Mouse (Mus musculus) forebrain, embryonic 10.5 days (tissue): ENCODE measurements around the gene Rnf17. TPM values are rescaled to one million over a fixed set of nuclear protein-coding genes. Genes with fewer than 3 reads are reported as not detected.

Experiments
- DNase-seq: peaks from one replicate; pipeline ENCODE4 v3.0.0-alpha.2; 2017; ENCODE audit warnings: low spot score; ENCODE audit errors: extremely low spot score
- H3K27ac ChIP-seq: fragments of 300-500 bp; sonication (generic); 2 replicates; pipeline ENCODE4 v1.5.1; 2016; ENCODE audit warnings: mild to moderate bottlenecking
- H3K27me3 ChIP-seq: fragments of 300-500 bp; sonication (generic); 2 replicates; pipeline ENCODE4 v1.6.1; 2016; ENCODE audit warnings: mild to moderate bottlenecking; ENCODE audit not compliant: poor library complexity, severe bottlenecking
- H3K36me3 ChIP-seq: fragments of 300-500 bp; sonication (generic); replicated peaks from 2 replicates; pipeline ENCODE4 v1.6.1; 2016; ENCODE audit warnings: mild to moderate bottlenecking, moderate library complexity
- H3K4me1 ChIP-seq: fragments of 300-500 bp; sonication (generic); 2 replicates; pipeline ENCODE4 v1.6.1; 2016
- H3K4me3 ChIP-seq: fragments of 300-500 bp; sonication (generic); 2 replicates; pipeline ENCODE4 v1.5.1; 2016; ENCODE audit warnings: mild to moderate bottlenecking, moderate library complexity
- H3K9me3 ChIP-seq: fragments of 300-500 bp; sonication (generic); 2 replicates; pipeline ENCODE4 v1.6.1; 2016; ENCODE audit warnings: mild to moderate bottlenecking, moderate library complexity
- WGBS: fragments of 180-500 bp; shearing (Covaris S2); methylation state at CpG from one replicate; pipeline ENCODE4 v1.1.7; 2016; 5-methylcytosine and 5-hydroxymethylcytosine counted together
- polyA plus RNA-seq: library from polyadenylated mRNA; unstranded; fragments of >200 nt; fragmentation: Nextera tagmentation; extraction: Ambion mirVana; gene quantifications from 2 replicates; pipeline ENCODE4 v1.2.1, GENCODE M21; 2016

The Rnf17 gene
- polyA plus RNA-seq, 1 experiment from 2014 or later, result 1.8 TPM

DNA sequence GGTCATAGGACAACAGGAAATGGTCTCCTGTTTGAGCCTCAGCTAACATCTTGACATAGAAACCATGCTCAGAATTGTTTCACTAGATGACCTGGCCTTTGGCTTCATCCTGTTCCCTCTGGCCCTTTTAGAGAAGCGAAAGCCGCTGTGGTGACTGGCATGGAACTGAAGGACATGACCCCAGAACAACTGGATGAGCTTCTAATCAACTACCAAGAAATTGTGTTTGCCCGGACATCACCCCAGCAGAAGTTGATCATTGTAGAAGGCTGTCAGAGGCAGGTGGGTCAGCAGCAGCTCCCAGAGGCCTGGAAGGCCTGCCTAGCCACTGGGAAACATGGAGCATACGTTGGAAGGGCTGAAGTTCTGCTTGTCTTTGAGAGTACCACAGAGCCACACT lies 20.0 kb upstream of the Rnf17 start:
- no peak overlapping the region for H3K27ac ChIP-seq
- no peaks in the 10 kb centered on the region for H3K4me1 ChIP-seq
- 86% methylated on average over 4 of the region's 4 CpGs for WGBS
- no peak overlapping the region for H3K4me3 ChIP-seq
- no peaks in the 10 kb centered on the region for H3K36me3 ChIP-seq
- no peaks in the 10 kb centered on the region for H3K9me3 ChIP-seq
- H3K27me3 ChIP-seq, result no peaks in the 10 kb centered on the region
- no peak for DNase-seq

DNA sequence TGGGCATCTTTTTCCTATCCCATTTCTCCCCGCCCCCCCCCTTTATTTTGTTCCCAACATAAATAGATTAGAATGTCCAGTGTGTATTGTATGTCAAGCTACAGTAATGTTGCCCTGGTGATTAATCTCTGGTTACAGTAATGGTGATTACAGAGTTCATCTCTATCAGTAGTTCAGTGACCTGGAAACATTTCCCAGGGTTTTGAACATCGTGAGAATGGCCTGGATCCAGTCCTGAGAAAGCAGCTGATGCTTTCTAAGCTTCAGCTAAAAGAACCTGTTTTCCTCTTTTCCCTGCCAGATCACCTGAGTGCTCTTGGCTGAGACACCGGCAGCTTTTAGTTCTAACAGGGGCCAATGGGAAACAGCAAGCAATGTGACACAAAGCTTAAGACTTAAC lies 12.1 kb upstream of the Rnf17 start:
- no peak overlapping the region for H3K27ac ChIP-seq
- no peak overlapping the region for H3K4me3 ChIP-seq
- H3K9me3 ChIP-seq, result no peaks in the 10 kb centered on the region
- H3K36me3 ChIP-seq, result no peaks in the 10 kb centered on the region
- H3K27me3 ChIP-seq, result no peaks in the 10 kb centered on the region
- H3K4me1 ChIP-seq, result peaks cover 12% of the 10 kb centered on the region
- 78% methylated on average over 3 of the region's 3 CpGs for WGBS
- DNase-seq, result peak; percentile 8

DNA sequence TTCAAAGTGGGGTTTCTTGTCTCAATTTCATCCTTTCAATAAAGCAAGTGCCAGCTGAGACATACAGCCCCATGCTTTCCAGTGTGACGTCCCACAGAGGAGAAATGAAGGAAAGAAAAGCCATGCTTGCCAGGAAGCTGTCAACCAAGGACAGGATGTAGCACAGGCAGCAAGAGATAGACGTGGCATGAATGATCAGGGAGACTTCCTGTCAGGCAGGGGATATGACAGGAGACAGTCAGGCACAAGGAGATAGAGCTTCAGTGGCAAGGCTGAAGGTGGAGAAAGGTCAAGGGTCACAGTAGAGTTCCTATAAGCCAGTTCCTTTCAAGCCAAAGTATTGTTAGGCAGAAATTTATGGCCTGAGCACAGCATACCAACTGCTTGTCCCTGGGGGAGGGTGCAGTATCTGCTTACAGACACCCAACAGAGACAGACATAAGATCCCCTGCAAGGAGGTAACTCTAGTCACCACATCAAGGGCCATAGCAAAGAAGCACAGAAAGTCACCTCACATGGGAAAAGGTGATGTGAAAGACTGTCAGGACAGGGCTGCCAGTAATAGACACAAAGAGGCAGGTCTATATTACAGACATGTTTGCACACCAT lies 8.6 kb upstream of the Rnf17 start:
- Histone ChIP-seq H3K9me3 (no peaks in the 10 kb centered on the region), H3K4me1 (peaks cover 12% of the 10 kb centered on the region), H3K27ac (0 out of 2 replicates have a peak overlapping the region, but pooled peaks have one; percentile 20), H3K4me3 (no peak overlapping the region), H3K27me3 (no peaks in the 10 kb centered on the region), H3K36me3 (no peaks in the 10 kb centered on the region)
- WGBS, result 54% methylated on average over 2 of the region's 2 CpGs
- DNase-seq, result no peak

DNA sequence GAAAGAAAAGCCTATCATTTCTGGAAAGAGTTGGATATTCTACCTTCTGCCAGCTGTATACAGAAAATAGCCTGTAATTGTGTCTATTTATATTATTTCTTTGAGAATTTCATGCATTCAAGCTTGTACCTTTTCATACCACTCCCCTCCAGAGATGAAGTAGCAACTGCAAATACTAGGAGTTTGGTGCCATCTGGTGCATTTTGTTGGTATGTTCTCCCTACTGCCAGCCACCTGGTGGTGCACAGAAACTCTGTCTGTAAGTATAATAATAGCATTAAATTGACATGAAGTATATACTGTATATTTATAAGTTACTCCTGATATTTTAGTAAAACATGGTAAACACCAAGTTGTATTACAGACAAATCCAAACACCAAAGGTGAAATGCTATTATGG lies 4.4 kb upstream of the Rnf17 start:
- H3K27me3 ChIP-seq, result no peaks in the 10 kb centered on the region
- H3K36me3 ChIP-seq, result no peaks in the 10 kb centered on the region
- no peaks in the 10 kb centered on the region; the same call in 1 of the 2 replicates for H3K9me3 ChIP-seq
- DNase-seq, result no peak
- H3K4me1 ChIP-seq, result peaks cover 12% of the 10 kb centered on the region
- H3K4me3 ChIP-seq, result no peak overlapping the region
- no peak overlapping the region for H3K27ac ChIP-seq

- Histone ChIP-seq H3K36me3 (no peaks in the 10 kb centered on the region), H3K4me1 (0 out of 2 replicates have a peak, but pooled peaks cover 3% of the 10 kb centered on the region), H3K9me3 (no peaks in the 10 kb centered on the region; the same call in 1 of the 2 replicates), H3K4me3 (no peak overlapping the region), H3K27me3 (no peaks in the 10 kb centered on the region), H3K27ac (no peak overlapping the region)
- no peak for DNase-seq
- WGBS, result 95% methylated on average over 2 of the region's 2 CpGs
These were observed 643 bp downstream of the Rnf17 start for GRCm38 (mm10) chr14:56403072-56403375.

DNA sequence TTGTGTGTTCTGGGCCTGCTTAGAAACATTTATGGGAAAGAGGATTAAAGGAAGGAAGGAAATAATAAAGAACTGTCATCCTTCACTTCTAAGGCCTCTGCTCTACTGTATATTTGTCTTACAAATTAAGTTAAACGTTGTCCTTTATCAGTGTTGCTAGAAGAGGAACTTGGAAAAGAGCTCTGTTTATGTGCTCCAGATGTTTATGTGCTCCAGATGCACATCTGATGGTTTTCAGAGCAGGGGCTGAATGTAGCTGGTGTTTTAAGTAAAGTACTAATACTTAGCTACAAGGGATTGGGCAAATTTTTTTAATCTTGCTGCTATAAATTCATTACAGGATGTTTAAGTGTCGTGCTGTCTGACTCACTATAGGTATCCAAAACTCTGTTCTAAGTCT lies 59.7 kb downstream of the Rnf17 start:
- no peaks in the 10 kb centered on the region for H3K4me1 ChIP-seq
- H3K27ac ChIP-seq, result no peak overlapping the region
- no peaks in the 10 kb centered on the region for H3K9me3 ChIP-seq
- WGBS, result 77% methylated on average over 2 of the region's 2 CpGs
- no peak for DNase-seq
- H3K27me3 ChIP-seq, result no peaks in the 10 kb centered on the region
- H3K4me3 ChIP-seq, result no peak overlapping the region
- H3K36me3 ChIP-seq, result no peaks in the 10 kb centered on the region

DNA sequence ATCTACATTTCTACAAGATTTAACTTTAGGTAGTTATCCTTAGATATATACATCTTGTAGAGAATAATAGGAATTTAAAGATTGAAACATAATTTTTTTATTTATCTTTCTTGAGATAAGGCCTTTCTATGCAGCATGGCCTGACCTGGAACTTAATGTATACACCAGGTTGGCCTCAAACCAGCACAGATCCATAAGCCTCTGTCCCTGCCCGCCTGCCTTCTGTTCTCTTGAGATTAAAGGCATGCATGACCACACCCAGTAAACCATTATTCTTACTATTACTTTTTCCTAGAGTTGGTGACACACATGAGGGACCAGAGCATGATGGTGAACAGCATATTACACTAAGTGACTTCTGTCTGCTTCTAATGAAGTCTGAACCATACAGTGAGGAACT lies 60.3 kb downstream of the Rnf17 start:
- no peaks in the 10 kb centered on the region for H3K36me3 ChIP-seq
- no peak overlapping the region for H3K27ac ChIP-seq
- H3K27me3 ChIP-seq, result no peaks in the 10 kb centered on the region
- no peak for DNase-seq
- H3K4me1 ChIP-seq, result no peaks in the 10 kb centered on the region
- H3K4me3 ChIP-seq, result no peak overlapping the region
- no peaks in the 10 kb centered on the region for H3K9me3 ChIP-seq
- WGBS, result 91% methylated on average over 1 of the region's 1 CpGs

GRCm38 (mm10) chr14:56468145-56468544 lies 65.8 kb downstream of the Rnf17 start:
- WGBS, result 48% methylated on average over 1 of the region's 1 CpGs
- Histone ChIP-seq H3K27ac (no peak overlapping the region), H3K36me3 (no peaks in the 10 kb centered on the region), H3K4me3 (no peak overlapping the region), H3K9me3 (no peaks in the 10 kb centered on the region), H3K4me1 (no peaks in the 10 kb centered on the region), H3K27me3 (no peaks in the 10 kb centered on the region)
- no peak for DNase-seq

DNA sequence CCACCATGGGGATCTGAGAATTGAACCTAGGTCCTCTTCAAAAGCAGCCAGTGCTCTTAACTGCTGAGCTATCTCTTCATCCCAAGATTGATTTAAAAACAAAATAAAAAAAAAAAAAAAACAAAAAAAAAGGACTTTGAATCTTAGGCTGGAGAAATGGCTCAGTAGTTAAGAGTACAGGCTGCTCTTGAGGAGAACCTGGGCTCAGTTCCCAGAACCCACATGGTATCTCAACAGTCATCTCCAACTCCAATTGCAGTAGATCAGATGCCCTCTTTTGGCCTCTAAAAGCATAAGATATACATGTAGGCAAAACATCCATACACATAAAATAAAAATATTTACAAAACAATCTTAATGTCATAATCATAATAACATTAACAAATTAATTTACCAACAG lies 87.4 kb downstream of the Rnf17 start:
- Histone ChIP-seq H3K4me3 (no peak overlapping the region), H3K27ac (no peak overlapping the region), H3K9me3 (no peaks in the 10 kb centered on the region), H3K4me1 (no peaks in the 10 kb centered on the region), H3K36me3 (no peaks in the 10 kb centered on the region), H3K27me3 (no peaks in the 10 kb centered on the region)
- no peak for DNase-seq

DNA sequence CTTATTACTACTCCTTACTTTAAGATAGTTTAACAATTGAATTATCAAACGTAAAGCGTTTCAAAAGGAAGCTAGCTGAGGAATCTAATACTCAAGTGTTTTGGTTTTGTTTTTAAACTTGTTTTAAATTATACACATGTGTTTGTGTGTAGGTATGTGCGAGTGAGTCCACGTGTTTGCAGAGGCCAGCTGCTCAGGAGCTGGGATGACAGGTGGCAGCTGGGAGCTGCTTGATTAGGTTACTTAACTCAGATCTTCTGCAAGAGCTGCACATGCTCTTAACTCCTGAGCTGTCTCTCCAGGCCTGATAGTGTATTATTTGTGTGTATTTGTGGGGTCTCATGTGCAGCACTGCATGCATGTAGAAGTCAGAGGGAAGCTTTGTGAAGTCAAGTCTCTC lies 100.0 kb downstream of the Rnf17 start:
- H3K36me3 ChIP-seq, result no peaks in the 10 kb centered on the region
- H3K4me3 ChIP-seq, result no peak overlapping the region
- DNase-seq, result no peak
- WGBS, result 75% methylated on average over 4 of the region's 4 CpGs
- no peaks in the 10 kb centered on the region for H3K4me1 ChIP-seq
- no peaks in the 10 kb centered on the region for H3K27me3 ChIP-seq
- H3K9me3 ChIP-seq, result no peaks in the 10 kb centered on the region
- H3K27ac ChIP-seq, result no peak overlapping the region

- H3K27me3 ChIP-seq, result no peaks in the 10 kb centered on the region
- WGBS, result 77% methylated on average over 3 of the region's 3 CpGs
These were observed 104.4 kb downstream of the Rnf17 start for GRCm38 (mm10) chr14:56506743-56507142.

DNA sequence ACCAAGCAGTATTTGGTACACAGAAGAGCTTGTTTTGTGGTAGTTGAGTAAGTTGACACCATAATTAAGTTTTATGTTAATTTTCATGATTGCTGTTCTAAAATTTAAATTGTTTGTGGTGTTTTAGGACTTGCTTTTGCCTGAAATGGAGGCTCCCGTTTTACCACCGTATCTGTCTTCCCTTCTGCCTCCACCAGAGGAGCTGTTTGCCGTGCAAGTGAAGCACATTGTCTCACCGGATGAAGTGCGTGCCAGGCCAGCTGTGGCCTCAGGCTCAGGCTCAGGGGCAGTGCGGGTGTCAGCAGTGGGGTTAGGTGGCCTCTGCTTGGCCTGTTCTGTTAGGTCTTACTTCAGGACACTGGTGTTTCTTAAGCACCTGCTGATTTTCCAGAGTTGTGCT lies 109.7 kb downstream of the Rnf17 start:
- WGBS, result 26% methylated on average over 6 of the region's 6 CpGs
- peak; percentile 40 for DNase-seq
- H3K4me3 ChIP-seq, result no peak overlapping the region
- H3K9me3 ChIP-seq, result no peaks in the 10 kb centered on the region
- H3K4me1 ChIP-seq, result no peaks in the 10 kb centered on the region; the same call in 1 of the 2 replicates
- no peaks in the 10 kb centered on the region for H3K27me3 ChIP-seq
- no peak overlapping the region for H3K27ac ChIP-seq
- H3K36me3 ChIP-seq, result no peaks in the 10 kb centered on the region

More at GRCm38 (mm10) chr14:56506743-56507142, 104.4 kb downstream of the Rnf17 start:
- Histone ChIP-seq H3K9me3 (no peaks in the 10 kb centered on the region), H3K4me1 (no peaks in the 10 kb centered on the region), H3K36me3 (no peaks in the 10 kb centered on the region), H3K4me3 (no peak overlapping the region), H3K27ac (no peak overlapping the region)
- no peak for DNase-seq

GRCm38 (mm10) chr14:56514775-56515174 lies 112.4 kb downstream of the Rnf17 start:
- 87% methylated on average over 2 of the region's 2 CpGs for WGBS
- H3K27me3 ChIP-seq, result no peaks in the 10 kb centered on the region
- no peaks in the 10 kb centered on the region for H3K36me3 ChIP-seq
- DNase-seq, result no peak
- no peaks in the 10 kb centered on the region; the same call in 1 of the 2 replicates for H3K4me1 ChIP-seq
- H3K4me3 ChIP-seq, result no peak overlapping the region
- no peak overlapping the region for H3K27ac ChIP-seq
- no peaks in the 10 kb centered on the region for H3K9me3 ChIP-seq

DNA sequence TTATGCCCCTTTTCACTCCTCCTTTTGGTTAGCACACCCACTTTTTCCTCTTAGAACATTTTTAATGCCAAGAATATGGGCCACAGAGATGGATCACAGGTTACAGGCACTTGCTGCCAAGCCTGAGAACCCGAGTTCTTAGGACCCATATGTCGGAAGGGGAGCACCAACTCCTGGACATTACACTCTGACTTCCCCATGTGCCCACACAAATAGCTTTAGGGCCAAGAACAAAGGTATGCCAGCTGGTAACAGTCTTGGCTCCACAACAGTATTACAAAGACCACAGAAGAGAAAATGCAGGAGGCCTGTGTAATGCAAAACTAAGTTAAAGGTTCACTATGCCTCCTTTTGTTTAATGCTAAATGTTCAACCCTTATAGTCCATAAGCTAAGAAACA lies 128.4 kb downstream of the Rnf17 start:
- Histone ChIP-seq H3K27ac (no peak overlapping the region), H3K9me3 (no peaks in the 10 kb centered on the region), H3K36me3 (peaks cover 89% of the 10 kb centered on the region), H3K27me3 (no peaks in the 10 kb centered on the region), H3K4me3 (no peak overlapping the region), H3K4me1 (no peaks in the 10 kb centered on the region)
- DNase-seq, result no peak
- 92% methylated on average over 2 of the region's 2 CpGs for WGBS
